Mouse (Mus musculus) ES-E14 (cell line): ENCODE data around the gene Syt15.

ENCODE experiments used
- CHD2 ChIP-seq: IDR thresholded peaks from 2 replicates; pipeline ENCODE4 v1.6.1; 2014; ENCODE audit warnings: mild to moderate bottlenecking, low read depth, low read length, inconsistent platforms
- MAFK ChIP-seq: IDR thresholded peaks from 2 replicates; pipeline ENCODE4 v1.6.1; 2014; ENCODE audit warnings: mild to moderate bottlenecking, low read depth, low read length, inconsistent platforms; ENCODE audit not compliant: insufficient read depth
- ZC3H11A ChIP-seq: IDR thresholded peaks from 2 replicates; pipeline ENCODE4 v1.6.1; 2012; ENCODE audit warnings: low read depth, mild to moderate bottlenecking, inconsistent platforms, low read length, borderline replicate concordance

GRCm38 (mm10) chr14:34215451-34216127 lies 3.8 kb upstream of the Syt15 start:
- no peak for TF ChIP-seq ZC3H11A
- no peak for TF ChIP-seq CHD2
- TF ChIP-seq MAFK = no peak
